Mouse (Mus musculus) embryo, embryonic 11 days (tissue): ENCODE data around the gene Gpr35.

Source experiments
- DNase-seq: peaks from one replicate; pipeline ENCODE4 v3.0.0-alpha.2; 2015

The Gpr35 gene

GRCm38 (mm10) chr1:92950607-92951006 is at the start of gene Gpr35:
Gene Gpr35, plus strand, starts transcription at chr1:92950865.
- no peak for DNase-seq

- DNase-seq = peak; percentile 86
These were observed 47.9 kb upstream of the Gpr35 start, which contains the start of gene Ankmy1 for GRCm38 (mm10) chr1:92902786-92903185. Gene Ankmy1, minus strand, starts transcription at chr1:92902906.

- DNase-seq = no peak
These were observed 47.0 kb upstream of the Gpr35 start for GRCm38 (mm10) chr1:92903627-92904026.

- no peak for DNase-seq
These were observed 44.9 kb upstream of the Gpr35 start for GRCm38 (mm10) chr1:92905703-92906310.

- peak; percentile 95 for DNase-seq
These were observed 43.7 kb upstream of the Gpr35 start, which contains the start of gene Dusp28 for GRCm38 (mm10) chr1:92906779-92907631. Gene Dusp28, plus strand, starts transcription at chr1:92906981.

- no peak for DNase-seq
These were observed 42.9 kb upstream of the Gpr35 start for GRCm38 (mm10) chr1:92907632-92908360.

- no peak for DNase-seq
These were observed 42.0 kb upstream of the Gpr35 start for GRCm38 (mm10) chr1:92908664-92909063.

- DNase-seq = peak; percentile 69
These were observed 41.6 kb upstream of the Gpr35 start for GRCm38 (mm10) chr1:92909068-92909467.

GRCm38 (mm10) chr1:92910239-92910885 is 40.3 kb upstream of the Gpr35 start, which contains the start of gene Rnpepl1:
Gene Rnpepl1, plus strand, starts transcription at chr1:92910783.
- peak; percentile 91 for DNase-seq

GRCm38 (mm10) chr1:92910925-92911720 is 39.5 kb upstream of the Gpr35 start:
- DNase-seq = peak; percentile 72

GRCm38 (mm10) chr1:92911721-92912138 is 38.9 kb upstream of the Gpr35 start:
- no peak for DNase-seq

GRCm38 (mm10) chr1:92912286-92912685 is 38.4 kb upstream of the Gpr35 start:
- DNase-seq = peak; percentile 29

- DNase-seq = no peak
These were observed 36.4 kb upstream of the Gpr35 start for GRCm38 (mm10) chr1:92914239-92914638.

GRCm38 (mm10) chr1:92914993-92915392 is 35.7 kb upstream of the Gpr35 start:
- no peak for DNase-seq

GRCm38 (mm10) chr1:92916725-92917124 is 33.9 kb upstream of the Gpr35 start:
- DNase-seq = no peak

- DNase-seq = no peak
These were observed 31.5 kb upstream of the Gpr35 start for GRCm38 (mm10) chr1:92919151-92919550.

GRCm38 (mm10) chr1:92919775-92920174 is 30.9 kb upstream of the Gpr35 start:
- DNase-seq = no peak

- DNase-seq = no peak
These were observed 30.0 kb upstream of the Gpr35 start for GRCm38 (mm10) chr1:92920474-92921200.

- no peak for DNase-seq
These were observed 29.2 kb upstream of the Gpr35 start for GRCm38 (mm10) chr1:92921496-92921895.

- no peak for DNase-seq
These were observed 20.4 kb upstream of the Gpr35 start for GRCm38 (mm10) chr1:92930171-92930706.

GRCm38 (mm10) chr1:92933611-92934010 is 17.1 kb upstream of the Gpr35 start:
- no peak for DNase-seq
